Mouse (Mus musculus): ENCODE measurements around the gene Eps8l2. TPM values are rescaled to one million over a fixed set of nuclear protein-coding genes. Genes with fewer than 3 reads are reported as not detected.

Gene Eps8l2
- polyA plus RNA-seq, 1 experiment from 2014 or later, result 2.2 TPM

DNA sequence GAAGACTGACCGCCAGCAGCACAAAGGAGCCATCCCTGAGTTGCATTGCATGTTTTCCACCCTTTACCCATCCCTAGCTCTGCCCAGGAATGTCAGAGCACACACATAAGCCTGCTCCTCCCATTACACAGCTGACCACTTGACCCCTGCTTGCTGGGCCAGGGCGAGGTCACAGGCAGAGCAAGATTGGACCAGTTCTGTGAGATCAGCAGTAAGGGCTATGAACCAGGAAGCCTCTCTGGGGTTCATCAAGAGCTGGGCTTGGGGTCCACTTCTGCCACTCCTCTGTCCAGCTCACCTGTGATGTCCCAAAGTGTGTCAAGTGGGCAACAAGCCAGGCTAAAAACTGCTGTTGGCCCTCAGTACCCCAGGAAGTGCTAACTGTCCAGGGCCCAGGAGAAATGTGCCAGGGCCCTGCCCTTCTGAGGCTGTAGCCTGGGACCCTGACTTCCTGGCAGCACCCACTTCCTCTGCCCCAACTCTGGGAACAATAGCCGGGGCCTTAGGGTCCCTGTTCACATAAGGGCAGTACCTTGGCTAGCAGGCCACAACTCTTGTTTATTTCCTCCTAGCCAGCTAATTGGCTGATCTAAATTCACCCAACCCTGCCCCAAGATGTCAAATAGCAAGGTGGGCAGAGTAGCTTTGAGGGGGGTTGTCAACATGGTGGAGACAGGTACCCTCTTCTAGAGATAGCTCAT lies 814 bp upstream of the Eps8l2 start:
- 86% methylated on average over 3 of the region's 3 CpGs for WGBS
- Histone ChIP-seq H3K4me3 (ENCODE audit: low read depth, low read length) (no peak overlapping the region), H3K4me2 (ENCODE audit: low read depth) (no peak overlapping the region), H3K36me3 (ENCODE audit: control insufficient read depth, insufficient read depth, low read length) (peaks cover 5% of the 10 kb centered on the region), H3K9ac (ENCODE audit: low read length) (no peak overlapping the region), H3K27ac (ENCODE audit: low read depth, low read length) (no peak overlapping the region), H3K9me3 (ENCODE audit: control insufficient read depth, low read length) (no peaks in the 10 kb centered on the region), H3K4me1 (ENCODE audit: control insufficient read depth, insufficient read depth, low read length) (peaks cover 5% of the 10 kb centered on the region), H3K27me3 (ENCODE audit: control insufficient read depth, insufficient read depth, low read length) (0 out of 2 replicates have a peak, but pooled peaks cover 3% of the 10 kb centered on the region)
- ATAC-seq (ENCODE audit: insufficient read depth, low FRiP score, low TSS enrichment), result no peak
- DNase-seq (ENCODE audit: low spot score), result no peak

- Histone ChIP-seq H3K9ac (ENCODE audit: low read length) (no peak overlapping the region; the same call in 1 of the 2 replicates), H3K4me3 (ENCODE audit: low read depth, low read length) (no peak overlapping the region)
- DNase-seq (ENCODE audit: low spot score), result no peak
Measured at GRCm38 (mm10) chr7:141339215-141339920, 688 bp downstream of the Eps8l2 start.

GRCm38 (mm10) chr7:141340023-141340422 lies 1.3 kb downstream of the Eps8l2 start:
- ATAC-seq (ENCODE audit: insufficient read depth, low FRiP score, low TSS enrichment), result no peak
- Histone ChIP-seq H3K36me3 (ENCODE audit: control insufficient read depth, insufficient read depth, low read length) (peaks cover 2% of the 10 kb centered on the region; the same call in 1 of the 2 replicates), H3K4me3 (ENCODE audit: low read depth, low read length) (no peak overlapping the region), H3K4me2 (ENCODE audit: low read depth) (no peak overlapping the region), H3K27me3 (ENCODE audit: control insufficient read depth, insufficient read depth, low read length) (0 out of 2 replicates have a peak, but pooled peaks cover 3% of the 10 kb centered on the region), H3K4me1 (ENCODE audit: control insufficient read depth, insufficient read depth, low read length) (peaks cover 5% of the 10 kb centered on the region), H3K27ac (ENCODE audit: low read depth, low read length) (no peak overlapping the region), H3K9me3 (ENCODE audit: control insufficient read depth, low read length) (no peaks in the 10 kb centered on the region), H3K9ac (ENCODE audit: low read length) (no peak overlapping the region)
- 78% methylated on average over 7 of the region's 7 CpGs for WGBS
- no peak for DNase-seq (ENCODE audit: low spot score)

More at GRCm38 (mm10) chr7:141339215-141339920, 688 bp downstream of the Eps8l2 start:
- H3K36me3 ChIP-seq (ENCODE audit: control insufficient read depth, insufficient read depth, low read length), result peaks cover 2% of the 10 kb centered on the region; the same call in 1 of the 2 replicates
- peaks cover 5% of the 10 kb centered on the region for H3K4me1 ChIP-seq (ENCODE audit: control insufficient read depth, insufficient read depth, low read length)
- H3K27ac ChIP-seq (ENCODE audit: low read depth, low read length), result no peak overlapping the region
- 49% methylated on average over 20 of the region's 20 CpGs for WGBS
- 0 out of 2 replicates have a peak, but pooled peaks cover 3% of the 10 kb centered on the region for H3K27me3 ChIP-seq (ENCODE audit: control insufficient read depth, insufficient read depth, low read length)
- no peak overlapping the region for H3K4me2 ChIP-seq (ENCODE audit: low read depth)
- no peak for ATAC-seq (ENCODE audit: insufficient read depth, low FRiP score, low TSS enrichment)
- no peaks in the 10 kb centered on the region for H3K9me3 ChIP-seq (ENCODE audit: control insufficient read depth, low read length)

DNA sequence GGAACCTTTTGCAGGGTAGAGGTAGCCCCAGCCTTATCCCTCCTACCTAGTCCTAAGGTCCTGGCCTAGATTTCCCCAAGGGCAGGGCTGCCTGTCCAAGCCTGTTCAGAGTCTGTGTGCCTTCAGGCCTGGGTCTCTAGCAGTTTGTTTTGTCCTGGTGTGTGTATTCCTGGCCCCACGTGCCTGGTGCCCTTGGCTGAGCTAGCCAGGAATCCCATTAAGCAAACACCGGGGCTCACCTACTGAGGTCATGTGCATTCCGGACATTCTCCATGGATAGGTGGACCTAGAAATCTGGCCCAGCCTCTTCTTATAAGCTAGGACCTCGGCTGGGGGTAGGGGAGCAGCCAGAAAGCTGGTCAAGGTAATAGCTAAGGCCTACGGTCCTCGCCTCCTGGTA lies 1.8 kb downstream of the Eps8l2 start:
- ATAC-seq (ENCODE audit: insufficient read depth, low FRiP score, low TSS enrichment), result no peak
- Histone ChIP-seq H3K27me3 (ENCODE audit: control insufficient read depth, insufficient read depth, low read length) (0 out of 2 replicates have a peak, but pooled peaks cover 3% of the 10 kb centered on the region), H3K9ac (ENCODE audit: low read length) (no peak overlapping the region), H3K4me1 (ENCODE audit: control insufficient read depth, insufficient read depth, low read length) (peaks cover 5% of the 10 kb centered on the region), H3K4me2 (ENCODE audit: low read depth) (no peak overlapping the region), H3K27ac (ENCODE audit: low read depth, low read length) (no peak overlapping the region), H3K4me3 (ENCODE audit: low read depth, low read length) (no peak overlapping the region), H3K9me3 (ENCODE audit: control insufficient read depth, low read length) (no peaks in the 10 kb centered on the region), H3K36me3 (ENCODE audit: control insufficient read depth, insufficient read depth, low read length) (peaks cover 2% of the 10 kb centered on the region; the same call in 1 of the 2 replicates)
- DNase-seq (ENCODE audit: low spot score), result no peak
- WGBS, result 84% methylated on average over 6 of the region's 6 CpGs

DNA sequence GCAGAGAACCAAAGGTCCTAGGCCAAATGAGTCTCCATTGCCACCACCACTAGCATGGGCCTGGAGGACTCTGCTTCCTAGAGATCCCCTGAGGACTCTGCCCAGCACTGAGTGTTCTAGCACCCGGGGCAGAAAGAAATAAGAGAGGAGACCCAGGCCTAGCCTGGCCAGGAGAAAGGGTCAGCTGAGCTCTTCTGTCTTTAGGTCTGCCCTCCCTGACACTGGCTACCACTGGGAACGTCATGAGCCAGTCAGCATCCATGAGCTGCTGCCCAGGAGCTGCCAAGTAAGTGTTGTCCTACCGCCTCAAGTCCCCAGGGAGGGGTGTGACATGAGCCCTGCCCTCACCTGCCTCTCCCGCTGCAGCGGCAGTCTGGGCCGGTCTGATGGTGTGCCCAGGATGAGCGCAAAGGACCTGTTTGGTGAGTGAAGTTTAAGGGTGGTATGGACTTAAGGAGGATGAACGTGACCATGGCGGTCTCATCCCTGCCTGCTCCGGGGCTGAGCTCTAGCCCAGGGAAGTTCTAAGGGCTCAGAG lies 3.1 kb downstream of the Eps8l2 start:
- no peak for ATAC-seq (ENCODE audit: insufficient read depth, low FRiP score, low TSS enrichment)
- 79% methylated on average over 10 of the region's 10 CpGs for WGBS
- no peaks in the 10 kb centered on the region for H3K36me3 ChIP-seq (ENCODE audit: control insufficient read depth, insufficient read depth, low read length)

DNA sequence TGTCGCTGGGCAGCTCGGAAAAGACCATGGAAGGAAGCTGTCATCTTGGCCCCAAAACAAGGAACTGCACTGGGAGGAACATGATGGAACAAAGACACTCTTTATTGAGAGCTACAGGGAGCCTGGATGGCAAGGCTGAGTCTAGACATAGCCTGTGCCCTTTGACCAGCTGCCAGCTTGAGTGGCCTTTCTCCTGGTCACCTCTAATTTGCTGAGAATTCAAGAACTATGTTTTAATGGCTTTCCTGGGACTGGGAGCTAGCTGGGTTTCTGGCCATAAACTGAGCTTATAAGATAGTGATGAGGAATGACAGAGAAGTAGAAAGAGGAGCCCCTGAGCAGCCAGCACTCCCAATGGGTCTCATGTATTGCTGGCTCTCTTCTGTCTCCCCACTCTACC lies 4.5 kb downstream of the Eps8l2 start:
- H3K9ac ChIP-seq (ENCODE audit: low read length), result no peak overlapping the region
- H3K4me2 ChIP-seq (ENCODE audit: low read depth), result no peak overlapping the region
- H3K9me3 ChIP-seq (ENCODE audit: control insufficient read depth, low read length), result no peaks in the 10 kb centered on the region
- no peak overlapping the region for H3K27ac ChIP-seq (ENCODE audit: low read depth, low read length)
- ATAC-seq (ENCODE audit: insufficient read depth, low FRiP score, low TSS enrichment), result no peak
- WGBS, result 67% methylated on average over 2 of the region's 2 CpGs
- 0 out of 2 replicates have a peak, but pooled peaks cover 3% of the 10 kb centered on the region for H3K27me3 ChIP-seq (ENCODE audit: control insufficient read depth, insufficient read depth, low read length)
- DNase-seq (ENCODE audit: low spot score), result no peak
- peaks cover 5% of the 10 kb centered on the region for H3K4me1 ChIP-seq (ENCODE audit: control insufficient read depth, insufficient read depth, low read length)
- H3K4me3 ChIP-seq (ENCODE audit: low read depth, low read length), result no peak overlapping the region
- H3K36me3 ChIP-seq (ENCODE audit: control insufficient read depth, insufficient read depth, low read length), result no peaks in the 10 kb centered on the region

More for the DNA sequence above, 3.1 kb downstream of the Eps8l2 start:
- Histone ChIP-seq H3K9ac (ENCODE audit: low read length) (no peak overlapping the region), H3K27ac (ENCODE audit: low read depth, low read length) (no peak overlapping the region), H3K4me3 (ENCODE audit: low read depth, low read length) (no peak overlapping the region), H3K27me3 (ENCODE audit: control insufficient read depth, insufficient read depth, low read length) (0 out of 2 replicates have a peak, but pooled peaks cover 3% of the 10 kb centered on the region), H3K9me3 (ENCODE audit: control insufficient read depth, low read length) (no peaks in the 10 kb centered on the region), H3K4me2 (ENCODE audit: low read depth) (no peak overlapping the region), H3K4me1 (ENCODE audit: control insufficient read depth, insufficient read depth, low read length) (peaks cover 5% of the 10 kb centered on the region)
- DNase-seq (ENCODE audit: low spot score), result no peak

- DNase-seq (ENCODE audit: low spot score), result no peak
- Histone ChIP-seq H3K9ac (ENCODE audit: low read length) (no peak overlapping the region), H3K4me2 (ENCODE audit: low read depth) (no peak overlapping the region), H3K27me3 (ENCODE audit: control insufficient read depth, insufficient read depth, low read length) (0 out of 2 replicates have a peak, but pooled peaks cover 3% of the 10 kb centered on the region), H3K27ac (ENCODE audit: low read depth, low read length) (no peak overlapping the region), H3K4me3 (ENCODE audit: low read depth, low read length) (no peak overlapping the region), H3K4me1 (ENCODE audit: control insufficient read depth, insufficient read depth, low read length) (peaks cover 2% of the 10 kb centered on the region), H3K36me3 (ENCODE audit: control insufficient read depth, insufficient read depth, low read length) (no peaks in the 10 kb centered on the region), H3K9me3 (ENCODE audit: control insufficient read depth, low read length) (no peaks in the 10 kb centered on the region)
- no peak for ATAC-seq (ENCODE audit: insufficient read depth, low FRiP score, low TSS enrichment)
- 76% methylated on average over 7 of the region's 7 CpGs for WGBS
Measured at GRCm38 (mm10) chr7:141343696-141344095, 5.0 kb downstream of the Eps8l2 start.

DNA sequence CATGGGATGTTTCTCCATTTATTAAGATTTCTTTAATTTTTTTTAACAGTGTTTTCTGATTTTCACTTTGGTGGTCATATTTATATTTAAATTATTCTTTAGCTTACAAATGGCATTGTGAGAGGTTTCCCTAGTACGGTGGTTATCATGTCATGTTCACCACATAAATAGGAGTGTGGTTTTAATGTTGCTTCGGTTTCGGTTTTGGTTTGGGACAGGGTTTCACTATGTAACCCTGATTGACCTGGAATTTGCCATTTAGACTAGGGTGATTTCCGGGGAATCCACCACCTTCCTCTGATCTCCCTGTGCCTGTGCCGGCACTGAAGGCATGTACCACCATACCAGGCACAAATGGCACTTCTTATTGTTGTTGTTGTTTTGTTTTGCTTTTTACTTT lies 6.1 kb downstream of the Eps8l2 start:
- no peaks in the 10 kb centered on the region for H3K4me1 ChIP-seq (ENCODE audit: control insufficient read depth, insufficient read depth, low read length)
- 88% methylated on average over 5 of the region's 5 CpGs for WGBS
- ATAC-seq (ENCODE audit: insufficient read depth, low FRiP score, low TSS enrichment), result no peak

More for the DNA sequence above, 6.1 kb downstream of the Eps8l2 start:
- H3K36me3 ChIP-seq (ENCODE audit: control insufficient read depth, insufficient read depth, low read length), result no peaks in the 10 kb centered on the region
- H3K27ac ChIP-seq (ENCODE audit: low read depth, low read length), result no peak overlapping the region
- no peaks in the 10 kb centered on the region for H3K27me3 ChIP-seq (ENCODE audit: control insufficient read depth, insufficient read depth, low read length)
- H3K4me3 ChIP-seq (ENCODE audit: low read depth, low read length), result no peak overlapping the region
- DNase-seq (ENCODE audit: low spot score), result no peak
- no peak overlapping the region for H3K9ac ChIP-seq (ENCODE audit: low read length)
- H3K9me3 ChIP-seq (ENCODE audit: control insufficient read depth, low read length), result no peaks in the 10 kb centered on the region
- no peak overlapping the region for H3K4me2 ChIP-seq (ENCODE audit: low read depth)
